ENCODE assay signal across 29 mouse cellular contexts in genomic region chr1:159914726-159915125, GRCm38 (mm10).
DNase-seq lines count a peak whose midpoint lies in the region; ATAC-seq and TF ChIP-seq lines count a peak whose summit lies in the region.
"Had no signal": no experiment of that assay in that cellular context is flagged by ENCODE, and none has a peak within 500 bp of the region (broad histone marks: within the 10 kb centered on the region; RNA-seq: fewer than 3 reads in every experiment).

No protein-coding gene starts in this region.

- H3K4me2 ChIP-seq in forebrain, embryonic 15.5 days (replicated peaks), result no peak overlapping the region
- H3K4me2 ChIP-seq in hindbrain, embryonic 13.5 days, result no peak overlapping the region
- H3K4me2 ChIP-seq in hindbrain, postnatal 0 days (ENCODE audit: low read depth, low read length), result no peak overlapping the region
- H3K4me2 ChIP-seq in midbrain, embryonic 13.5 days (replicated peaks), result no peak overlapping the region
- H3K4me2 ChIP-seq: embryonic facial prominence, embryonic 12.5 days; hindbrain, embryonic 15.5 days; intestine, embryonic 15.5 days; limb, embryonic 13.5 days; liver, embryonic 12.5 days had no signal

- no peaks in the 10 kb centered on the region for H3K27me3 ChIP-seq in forebrain, embryonic 15.5 days
- no peaks in the 10 kb centered on the region for H3K27me3 ChIP-seq in forebrain, embryonic 10.5 days (ENCODE audit: poor library complexity, severe bottlenecking)
- H3K27me3 ChIP-seq in hindbrain, embryonic 13.5 days, result no peaks in the 10 kb centered on the region
- H3K27me3 ChIP-seq in hindbrain, postnatal 0 days (ENCODE audit: insufficient read depth, low read length), result no peaks in the 10 kb centered on the region
- H3K27me3 ChIP-seq in midbrain, embryonic 13.5 days, result no peaks in the 10 kb centered on the region
- H3K27me3 ChIP-seq: embryonic facial prominence, embryonic 12.5 days; hindbrain, embryonic 15.5 days; intestine, embryonic 15.5 days; limb, embryonic 13.5 days; Patski had no signal

- no peaks in the 10 kb centered on the region for H3K36me3 ChIP-seq in forebrain, embryonic 15.5 days
- no peaks in the 10 kb centered on the region for H3K36me3 ChIP-seq in forebrain, embryonic 10.5 days (replicated peaks)
- H3K36me3 ChIP-seq in hindbrain, embryonic 13.5 days, result no peaks in the 10 kb centered on the region
- H3K36me3 ChIP-seq in hindbrain, postnatal 0 days (ENCODE audit: insufficient read depth, low read length), result no peaks in the 10 kb centered on the region
- H3K36me3 ChIP-seq in midbrain, embryonic 13.5 days, result no peaks in the 10 kb centered on the region
- H3K36me3 ChIP-seq: embryonic facial prominence, embryonic 12.5 days; G1E; hindbrain, embryonic 15.5 days; intestine, embryonic 15.5 days; limb, embryonic 13.5 days; liver, embryonic 12.5 days had no signal

- no peak overlapping the region for H3K9ac ChIP-seq in forebrain, embryonic 15.5 days (replicated peaks)
- no peak overlapping the region for H3K9ac ChIP-seq in hindbrain, embryonic 13.5 days
- H3K9ac ChIP-seq in hindbrain, postnatal 0 days (replicated peaks; ENCODE audit: low read length), result no peak overlapping the region
- no peak overlapping the region for H3K9ac ChIP-seq in midbrain, embryonic 13.5 days (replicated peaks)
- H3K9ac ChIP-seq: embryonic facial prominence, embryonic 12.5 days; hindbrain, embryonic 15.5 days; intestine, embryonic 15.5 days; limb, embryonic 13.5 days; liver, embryonic 12.5 days; liver, postnatal 0 days had no signal

- H3K27ac ChIP-seq in forebrain, embryonic 15.5 days (replicated peaks), result peak overlapping the region; percentile 63
- no peak overlapping the region for H3K27ac ChIP-seq in forebrain, embryonic 10.5 days
- 0 out of 2 replicates have a peak overlapping the region, but pooled peaks have one; percentile 18 for H3K27ac ChIP-seq in hindbrain, embryonic 13.5 days
- H3K27ac ChIP-seq in hindbrain, postnatal 0 days, result no peak overlapping the region
- H3K27ac ChIP-seq in midbrain, embryonic 13.5 days, result peak overlapping the region; percentile 16; the same call in 1 of the 2 replicates
- H3K27ac ChIP-seq: embryonic facial prominence, embryonic 12.5 days; hindbrain, embryonic 15.5 days; intestine, embryonic 15.5 days; layer of hippocampus, adult 2 months; left cerebral cortex, adult 2 months; limb, embryonic 13.5 days; liver, embryonic 12.5 days; stomach, postnatal 0 days had no signal

- ATAC-seq in forebrain, embryonic 15.5 days (replicated peaks), result no peak
- no peak for ATAC-seq in hindbrain, embryonic 13.5 days (ENCODE audit: low FRiP score)
- ATAC-seq in hindbrain, postnatal 0 days, result no peak
- ATAC-seq in midbrain, embryonic 13.5 days, result peak; percentile 58
- ATAC-seq: intestine, embryonic 15.5 days; liver, embryonic 12.5 days; liver, postnatal 0 days; Patski had no signal

- TF ChIP-seq CTCF in hindbrain, postnatal 0 days (IDR thresholded peaks at IDR 0.05; ENCODE audit: low read depth), result no peak

- no peaks in the 10 kb centered on the region for H3K9me3 ChIP-seq in forebrain, embryonic 15.5 days
- H3K9me3 ChIP-seq in forebrain, embryonic 10.5 days, result no peaks in the 10 kb centered on the region
- no peaks in the 10 kb centered on the region for H3K9me3 ChIP-seq in hindbrain, embryonic 13.5 days
- no peaks in the 10 kb centered on the region for H3K9me3 ChIP-seq in hindbrain, postnatal 0 days (ENCODE audit: low read length)
- H3K9me3 ChIP-seq in midbrain, embryonic 13.5 days, result no peaks in the 10 kb centered on the region
- H3K9me3 ChIP-seq: embryonic facial prominence, embryonic 12.5 days; G1E; hindbrain, embryonic 15.5 days; intestine, embryonic 15.5 days; limb, embryonic 13.5 days; liver, embryonic 12.5 days had no signal

- DNase-seq in forebrain, embryonic 10.5 days (ENCODE audit: extremely low spot score, low spot score), result no peak
- no peak for DNase-seq in hindbrain, postnatal 0 days (ENCODE audit: low spot score)
- no peak for DNase-seq in liver
- DNase-seq in spleen, postnatal 14 days (ENCODE audit: low spot score in 2 of 2), result no peak
- DNase-seq: adrenal gland, postnatal 25 days; cerebellum, adult 2 months; cerebellum, postnatal 14 days; gastrocnemius, postnatal 10 days; kidney, adult 2 months; kidney, postnatal 36 days; liver, postnatal 0 days; lung, postnatal 36 days; right cerebral cortex, adult 18-20 months; spleen, adult 18-20 months; thymus, adult 18-20 months; thymus, postnatal 25 days had no signal

- no peak overlapping the region for H3K4me3 ChIP-seq in forebrain, embryonic 15.5 days
- H3K4me3 ChIP-seq in forebrain, embryonic 10.5 days, result no peak overlapping the region
- H3K4me3 ChIP-seq in hindbrain, embryonic 13.5 days, result no peak overlapping the region
- no peak overlapping the region for H3K4me3 ChIP-seq in hindbrain, postnatal 0 days (ENCODE audit: low read length)
- H3K4me3 ChIP-seq in midbrain, embryonic 13.5 days (replicated peaks), result no peak overlapping the region
- H3K4me3 ChIP-seq: embryonic facial prominence, embryonic 12.5 days; hindbrain, embryonic 15.5 days; intestine, embryonic 15.5 days; layer of hippocampus, adult 2 months; left cerebral cortex, adult 2 months; limb, embryonic 13.5 days; liver, embryonic 12.5 days had no signal

- H3K4me1 ChIP-seq in forebrain, embryonic 15.5 days, result 0 out of 2 replicates have a peak, but pooled peaks cover 9% of the 10 kb centered on the region
- H3K4me1 ChIP-seq in forebrain, embryonic 10.5 days, result peaks cover 4% of the 10 kb centered on the region
- H3K4me1 ChIP-seq in hindbrain, embryonic 13.5 days (replicated peaks), result no peaks in the 10 kb centered on the region; the same call in 1 of the 2 replicates
- H3K4me1 ChIP-seq in hindbrain, postnatal 0 days (ENCODE audit: insufficient read depth, low read length), result no peaks in the 10 kb centered on the region
- 0 out of 2 replicates have a peak, but pooled peaks cover 5% of the 10 kb centered on the region for H3K4me1 ChIP-seq in midbrain, embryonic 13.5 days (replicated peaks)
- H3K4me1 ChIP-seq: embryonic facial prominence, embryonic 12.5 days; hindbrain, embryonic 15.5 days; intestine, embryonic 15.5 days; limb, embryonic 13.5 days; liver, embryonic 12.5 days had no signal

Comparison
In these comparisons a context has a peak if more than half of its experiments do, and no peak if none do; other contexts are left out.
1. H3K27ac ChIP-seq: peak in forebrain, embryonic 15.5 days (single experiment), hindbrain, embryonic 13.5 days (single experiment) and midbrain, embryonic 13.5 days (single experiment); none in forebrain, embryonic 10.5 days (single experiment) and hindbrain, postnatal 0 days (single experiment).